Mouse (Mus musculus): ENCODE results near the gene Lrrc42. TPM values are rescaled to one million over a fixed set of nuclear protein-coding genes. Genes with fewer than 3 reads are reported as not detected.

Gene Lrrc42
- polyA plus RNA-seq, 1 experiment from 2014 or later = 54.6 TPM

- 77% methylated on average over 12 of the region's 12 CpGs for WGBS
- H3K27me3 ChIP-seq (replicated peaks) = no peaks in the 10 kb centered on the region
- H3K27ac ChIP-seq (replicated peaks) = no peak overlapping the region
- H3K36me3 ChIP-seq = 0 out of 2 replicates have a peak, but pooled peaks cover 3% of the 10 kb centered on the region
- no peak overlapping the region for H3K4me2 ChIP-seq
- no peaks in the 10 kb centered on the region for H3K4me1 ChIP-seq
- H3K9ac ChIP-seq (replicated peaks) = no peak overlapping the region
- no peak overlapping the region for H3K4me3 ChIP-seq (replicated peaks)
- H3K9me3 ChIP-seq (replicated peaks) = no peaks in the 10 kb centered on the region
- ATAC-seq (ENCODE audit: low FRiP score) = no peak
These were observed 39.9 kb downstream of the Lrrc42 start for GRCm38 (mm10) chr4:107213279-107214011.

- no peaks in the 10 kb centered on the region for H3K27me3 ChIP-seq (replicated peaks)
- H3K4me3 ChIP-seq (replicated peaks) = no peak overlapping the region
- peaks cover 12% of the 10 kb centered on the region for H3K36me3 ChIP-seq
- H3K27ac ChIP-seq (replicated peaks) = no peak overlapping the region
- no peak overlapping the region for H3K9ac ChIP-seq (replicated peaks)
- no peak overlapping the region for H3K4me2 ChIP-seq
- WGBS = 83% methylated on average over 5 of the region's 5 CpGs
- ATAC-seq (ENCODE audit: low FRiP score) = no peak
- no peaks in the 10 kb centered on the region for H3K4me1 ChIP-seq
- no peaks in the 10 kb centered on the region for H3K9me3 ChIP-seq (replicated peaks)
These were observed 41.4 kb downstream of the Lrrc42 start for GRCm38 (mm10) chr4:107211936-107212335.

- no peak overlapping the region for H3K4me3 ChIP-seq (replicated peaks)
- ATAC-seq (ENCODE audit: low FRiP score) = no peak
- H3K4me1 ChIP-seq = no peaks in the 10 kb centered on the region
- H3K9ac ChIP-seq (replicated peaks) = no peak overlapping the region
- H3K27me3 ChIP-seq (replicated peaks) = no peaks in the 10 kb centered on the region
- peaks cover 12% of the 10 kb centered on the region for H3K36me3 ChIP-seq
- H3K9me3 ChIP-seq (replicated peaks) = no peaks in the 10 kb centered on the region
- WGBS = 70% methylated on average over 4 of the region's 4 CpGs
- H3K4me2 ChIP-seq = no peak overlapping the region
- no peak overlapping the region for H3K27ac ChIP-seq (replicated peaks)
These were observed 41.9 kb downstream of the Lrrc42 start for GRCm38 (mm10) chr4:107211465-107211864.

GRCm38 (mm10) chr4:107210483-107211097 is 42.7 kb downstream of the Lrrc42 start:
- Histone ChIP-seq H3K4me3 (replicated peaks) (no peak overlapping the region), H3K27me3 (replicated peaks) (no peaks in the 10 kb centered on the region), H3K4me1 (no peaks in the 10 kb centered on the region), H3K27ac (replicated peaks) (no peak overlapping the region), H3K36me3 (peaks cover 19% of the 10 kb centered on the region), H3K9me3 (replicated peaks) (no peaks in the 10 kb centered on the region), H3K9ac (replicated peaks) (no peak overlapping the region), H3K4me2 (no peak overlapping the region)
- WGBS = 79% methylated on average over 5 of the region's 5 CpGs
- no peak for ATAC-seq (ENCODE audit: low FRiP score)

- no peak for ATAC-seq (ENCODE audit: low FRiP score)
- Histone ChIP-seq H3K27me3 (replicated peaks) (no peaks in the 10 kb centered on the region), H3K9me3 (replicated peaks) (no peaks in the 10 kb centered on the region), H3K4me2 (no peak within 1 kb of the TSS), H3K4me1 (no peaks in the 10 kb centered on the region), H3K36me3 (peaks cover 29% of the 10 kb centered on the region), H3K27ac (replicated peaks) (no peak within 1 kb of the TSS), H3K9ac (replicated peaks) (no peak within 1 kb of the TSS), H3K4me3 (replicated peaks) (no peak within 1 kb of the TSS)
- 91% methylated on average over 3 of the region's 3 CpGs for WGBS
These were observed 44.5 kb downstream of the Lrrc42 start, which contains the start of gene Ldlrad1 for GRCm38 (mm10) chr4:107208880-107209279. TSS of gene Ldlrad1 (plus strand) at chr4:107209180.

- Histone ChIP-seq H3K4me2 (no peak overlapping the region), H3K4me1 (no peaks in the 10 kb centered on the region), H3K27me3 (replicated peaks) (no peaks in the 10 kb centered on the region), H3K36me3 (peaks cover 48% of the 10 kb centered on the region), H3K4me3 (replicated peaks) (no peak overlapping the region), H3K9ac (replicated peaks) (no peak overlapping the region), H3K9me3 (replicated peaks) (no peaks in the 10 kb centered on the region), H3K27ac (replicated peaks) (no peak overlapping the region)
- WGBS = 94% methylated on average over 2 of the region's 2 CpGs
- ATAC-seq (ENCODE audit: low FRiP score) = no peak
These were observed 46.3 kb downstream of the Lrrc42 start for GRCm38 (mm10) chr4:107207016-107207415.

GRCm38 (mm10) chr4:107203001-107203400 is 50.3 kb downstream of the Lrrc42 start:
- no peaks in the 10 kb centered on the region for H3K4me1 ChIP-seq
- H3K27ac ChIP-seq (replicated peaks) = no peak overlapping the region
- H3K27me3 ChIP-seq (replicated peaks) = no peaks in the 10 kb centered on the region
- no peak overlapping the region for H3K4me2 ChIP-seq
- 90% methylated on average over 7 of the region's 7 CpGs for WGBS
- no peaks in the 10 kb centered on the region for H3K9me3 ChIP-seq (replicated peaks)
- H3K9ac ChIP-seq (replicated peaks) = no peak overlapping the region
- no peak for ATAC-seq (ENCODE audit: low FRiP score)
- H3K4me3 ChIP-seq (replicated peaks) = no peak overlapping the region
- peaks cover 79% of the 10 kb centered on the region for H3K36me3 ChIP-seq

- no peak for ATAC-seq (ENCODE audit: low FRiP score)
- no peak overlapping the region for H3K9ac ChIP-seq (replicated peaks)
- no peaks in the 10 kb centered on the region for H3K9me3 ChIP-seq (replicated peaks)
- H3K4me1 ChIP-seq = no peaks in the 10 kb centered on the region
- H3K4me3 ChIP-seq (replicated peaks) = no peak overlapping the region
- WGBS = 96% methylated on average over 3 of the region's 3 CpGs
- no peaks in the 10 kb centered on the region for H3K27me3 ChIP-seq (replicated peaks)
- H3K36me3 ChIP-seq = peaks cover 84% of the 10 kb centered on the region
- H3K4me2 ChIP-seq = no peak overlapping the region
- no peak overlapping the region for H3K27ac ChIP-seq (replicated peaks)
These were observed 51.6 kb downstream of the Lrrc42 start for GRCm38 (mm10) chr4:107201779-107202178.

- Histone ChIP-seq H3K27ac (replicated peaks) (no peak overlapping the region), H3K4me1 (no peaks in the 10 kb centered on the region), H3K36me3 (peaks cover 86% of the 10 kb centered on the region), H3K27me3 (replicated peaks) (no peaks in the 10 kb centered on the region), H3K9me3 (replicated peaks) (no peaks in the 10 kb centered on the region), H3K9ac (replicated peaks) (no peak overlapping the region), H3K4me2 (no peak overlapping the region), H3K4me3 (replicated peaks) (no peak overlapping the region)
- no peak for ATAC-seq (ENCODE audit: low FRiP score)
- 94% methylated on average over 5 of the region's 5 CpGs for WGBS
These were observed 55.3 kb downstream of the Lrrc42 start for GRCm38 (mm10) chr4:107198072-107198471.

- H3K4me1 ChIP-seq = no peaks in the 10 kb centered on the region
- H3K4me3 ChIP-seq (replicated peaks) = no peak overlapping the region
- no peaks in the 10 kb centered on the region for H3K9me3 ChIP-seq (replicated peaks)
- H3K27ac ChIP-seq (replicated peaks) = no peak overlapping the region
- no peak overlapping the region for H3K9ac ChIP-seq (replicated peaks)
- 86% methylated on average over 2 of the region's 2 CpGs for WGBS
- H3K27me3 ChIP-seq (replicated peaks) = no peaks in the 10 kb centered on the region
- no peak for ATAC-seq (ENCODE audit: low FRiP score)
- H3K36me3 ChIP-seq = peaks cover 79% of the 10 kb centered on the region
- no peak overlapping the region for H3K4me2 ChIP-seq
These were observed 56.9 kb downstream of the Lrrc42 start for GRCm38 (mm10) chr4:107196454-107196853.

GRCm38 (mm10) chr4:107193841-107194240 is 59.5 kb downstream of the Lrrc42 start:
- no peaks in the 10 kb centered on the region for H3K9me3 ChIP-seq (replicated peaks)
- H3K27me3 ChIP-seq (replicated peaks) = no peaks in the 10 kb centered on the region
- no peak overlapping the region for H3K9ac ChIP-seq (replicated peaks)
- no peaks in the 10 kb centered on the region for H3K4me1 ChIP-seq
- 96% methylated on average over 3 of the region's 3 CpGs for WGBS
- H3K4me2 ChIP-seq = no peak overlapping the region
- H3K4me3 ChIP-seq (replicated peaks) = no peak overlapping the region
- no peak overlapping the region for H3K27ac ChIP-seq (replicated peaks)
- H3K36me3 ChIP-seq = peaks cover 77% of the 10 kb centered on the region
- no peak for ATAC-seq (ENCODE audit: low FRiP score)

- Histone ChIP-seq H3K4me2 (no peak overlapping the region), H3K9me3 (replicated peaks) (no peaks in the 10 kb centered on the region), H3K4me3 (replicated peaks) (no peak overlapping the region), H3K36me3 (peaks cover 44% of the 10 kb centered on the region), H3K9ac (replicated peaks) (no peak overlapping the region), H3K27me3 (replicated peaks) (no peaks in the 10 kb centered on the region), H3K4me1 (peaks cover 19% of the 10 kb centered on the region), H3K27ac (replicated peaks) (no peak overlapping the region)
- WGBS = 65% methylated on average over 3 of the region's 3 CpGs
- ATAC-seq (ENCODE audit: low FRiP score) = no peak
These were observed 67.6 kb downstream of the Lrrc42 start for GRCm38 (mm10) chr4:107185703-107186102.
